Mouse (Mus musculus) right cerebral cortex, postnatal 4 days (tissue): Measurements from ENCODE around the gene Ccl3.

Source experiments
- DNase-seq: peaks from one replicate; pipeline ENCODE4 v3.0.0-alpha.2; 2022

Gene Ccl3

DNA sequence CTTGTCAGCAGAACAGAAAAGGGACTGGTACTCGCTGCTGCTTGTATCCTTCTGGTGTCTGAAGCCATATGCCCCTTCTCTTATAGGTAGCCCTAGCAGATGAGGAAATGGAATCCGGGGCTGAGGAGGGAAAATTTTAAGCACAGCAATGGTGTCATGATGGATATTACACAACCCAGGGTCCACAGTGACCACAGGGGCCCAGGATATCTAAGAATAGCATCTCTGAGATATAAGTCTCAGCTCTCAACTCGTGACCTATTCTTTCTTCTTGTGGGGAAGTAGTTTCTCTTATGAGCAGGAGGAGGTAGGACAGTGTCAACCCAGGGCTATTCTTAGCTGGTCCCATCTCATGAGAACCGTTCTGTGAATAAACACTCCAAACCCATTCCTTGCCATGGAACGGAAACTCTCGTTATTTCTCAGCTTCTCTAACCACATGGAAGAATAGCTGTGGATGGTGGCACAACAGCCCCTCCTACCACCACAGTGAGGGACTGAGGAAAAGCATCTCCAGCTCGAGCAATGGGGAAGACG, at the start of gene Ccl3:
Gene Ccl3, minus strand, starts transcription at position 51 of the 537 bp plus-strand sequence.
- no peak for DNase-seq

DNA sequence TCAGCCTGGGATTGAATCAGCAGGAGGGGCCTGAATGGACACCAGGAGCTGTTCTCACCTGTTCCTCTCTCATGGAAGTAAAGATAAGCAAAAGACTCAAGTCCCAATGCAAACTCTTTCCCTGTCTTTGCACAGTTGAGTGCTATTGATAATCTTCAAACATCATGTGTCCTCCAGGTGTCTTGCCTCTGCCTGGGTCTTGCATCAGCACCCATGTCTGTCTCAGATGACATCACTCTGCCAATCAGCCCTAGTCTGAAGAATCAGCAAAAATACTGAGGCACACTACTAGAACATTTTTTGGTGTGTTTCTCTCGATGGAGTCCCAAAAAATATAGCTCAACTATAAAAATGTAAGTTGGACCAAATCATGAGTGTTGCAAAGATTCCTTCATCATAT, 42.9 kb upstream of the Ccl3 start:
- DNase-seq, result no peak

- no peak for DNase-seq
These were observed 40.8 kb upstream of the Ccl3 start for GRCm38 (mm10) chr11:83689918-83690317.

- DNase-seq, result no peak
These were observed 26.5 kb upstream of the Ccl3 start for GRCm38 (mm10) chr11:83675665-83676064.

DNA sequence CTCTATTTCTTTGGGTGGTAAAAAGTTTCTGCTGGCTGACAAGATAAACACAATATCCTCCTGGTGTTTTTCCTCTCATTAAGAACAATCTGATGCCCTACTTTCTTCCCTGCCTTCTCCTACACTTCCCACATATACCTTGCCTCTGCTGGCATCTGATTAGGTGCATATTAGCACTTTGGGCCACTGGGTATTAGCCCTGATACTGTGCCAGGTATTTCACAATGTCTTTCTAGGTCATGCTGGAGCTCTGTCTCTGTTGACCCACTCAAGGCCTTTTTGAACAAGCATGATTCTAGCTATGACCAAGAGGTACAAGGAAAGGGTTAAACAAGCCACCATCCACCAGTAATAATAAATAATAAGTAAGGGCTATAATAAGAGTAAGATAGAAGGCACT, 22.6 kb upstream of the Ccl3 start:
- no peak for DNase-seq

DNA sequence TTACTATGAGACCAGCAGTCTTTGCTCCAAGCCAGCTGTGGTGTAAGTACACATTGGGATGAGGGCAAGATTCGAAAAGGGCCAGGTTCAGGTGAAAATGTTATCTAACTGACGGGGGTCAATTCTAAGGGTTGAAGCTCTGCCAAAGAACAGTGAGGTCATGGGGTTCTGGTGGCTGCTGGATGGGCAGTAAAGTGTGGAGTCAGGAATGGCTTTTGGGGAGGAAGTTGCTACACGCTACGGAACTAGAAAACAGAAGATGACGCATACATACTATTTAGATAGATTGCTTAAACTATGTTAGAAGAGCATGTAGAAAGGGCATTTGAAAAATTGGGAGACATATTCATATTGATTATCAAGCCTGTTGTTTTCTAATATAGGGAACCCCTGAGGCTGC, 14.4 kb upstream of the Ccl3 start:
- DNase-seq, result no peak

DNA sequence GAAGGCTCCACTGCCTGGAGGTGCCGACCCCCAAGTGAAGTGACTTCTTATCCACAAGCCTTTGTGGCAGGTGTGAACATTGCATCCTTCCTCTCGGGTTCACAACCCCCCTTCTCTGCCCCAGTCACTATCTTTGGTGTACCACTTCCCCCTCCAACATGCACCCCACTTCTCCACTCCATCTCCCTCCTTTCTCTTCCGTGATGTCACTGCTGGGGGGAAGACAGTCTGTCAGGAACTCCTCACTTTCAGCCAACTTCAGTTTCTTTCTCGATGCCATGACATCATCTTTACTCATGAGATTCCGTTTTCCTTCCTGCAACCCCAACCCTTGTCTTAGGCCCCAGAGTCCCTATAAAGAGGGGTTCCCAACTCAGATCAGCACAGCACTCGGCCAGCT, 13.0 kb upstream of the Ccl3 start, which contains the start of gene Ccl4:
Gene Ccl4, plus strand, starts transcription at position 381 of the 400 bp plus-strand sequence.
- DNase-seq, result no peak

DNA sequence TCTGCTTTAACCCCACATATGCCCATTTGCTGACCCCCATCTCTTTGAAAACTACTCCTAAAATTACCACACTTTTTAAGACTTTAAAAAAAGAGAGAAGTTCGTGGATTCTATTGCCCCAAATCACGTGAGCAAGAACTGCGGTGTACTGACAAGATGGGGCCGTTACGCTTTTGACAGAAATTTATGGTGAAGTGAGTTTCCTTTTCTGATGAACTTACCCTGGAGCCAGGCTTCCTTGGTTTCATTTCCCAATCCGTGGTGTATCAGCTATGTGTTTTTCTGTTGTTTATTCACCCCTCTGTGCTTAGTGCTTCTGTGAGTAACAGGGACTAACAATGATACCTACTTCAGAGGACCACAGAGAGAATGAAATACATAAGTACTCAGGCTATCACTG, 9.6 kb upstream of the Ccl3 start:
- DNase-seq, result no peak

DNA sequence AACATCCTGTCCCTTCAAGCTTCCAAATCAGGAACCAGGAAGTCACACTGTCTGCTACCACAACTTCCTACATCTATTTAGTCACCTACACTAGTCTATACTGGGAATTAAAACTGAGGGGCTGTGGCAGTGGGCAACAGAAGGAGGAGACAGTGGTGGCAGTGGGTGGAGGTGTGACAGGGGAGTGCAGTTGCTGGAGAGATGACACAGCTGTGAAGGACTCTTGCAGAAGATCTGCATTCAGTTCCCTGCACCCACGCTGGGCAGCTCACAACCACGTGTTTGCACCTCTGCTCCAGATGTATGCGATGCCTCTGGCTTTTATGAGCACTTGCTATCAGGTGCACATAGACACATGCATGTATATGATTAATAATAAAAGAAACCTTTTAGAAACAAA, 8.4 kb upstream of the Ccl3 start:
- no peak for DNase-seq

GRCm38 (mm10) chr11:83654606-83655005, 5.5 kb upstream of the Ccl3 start:
- no peak for DNase-seq

DNA sequence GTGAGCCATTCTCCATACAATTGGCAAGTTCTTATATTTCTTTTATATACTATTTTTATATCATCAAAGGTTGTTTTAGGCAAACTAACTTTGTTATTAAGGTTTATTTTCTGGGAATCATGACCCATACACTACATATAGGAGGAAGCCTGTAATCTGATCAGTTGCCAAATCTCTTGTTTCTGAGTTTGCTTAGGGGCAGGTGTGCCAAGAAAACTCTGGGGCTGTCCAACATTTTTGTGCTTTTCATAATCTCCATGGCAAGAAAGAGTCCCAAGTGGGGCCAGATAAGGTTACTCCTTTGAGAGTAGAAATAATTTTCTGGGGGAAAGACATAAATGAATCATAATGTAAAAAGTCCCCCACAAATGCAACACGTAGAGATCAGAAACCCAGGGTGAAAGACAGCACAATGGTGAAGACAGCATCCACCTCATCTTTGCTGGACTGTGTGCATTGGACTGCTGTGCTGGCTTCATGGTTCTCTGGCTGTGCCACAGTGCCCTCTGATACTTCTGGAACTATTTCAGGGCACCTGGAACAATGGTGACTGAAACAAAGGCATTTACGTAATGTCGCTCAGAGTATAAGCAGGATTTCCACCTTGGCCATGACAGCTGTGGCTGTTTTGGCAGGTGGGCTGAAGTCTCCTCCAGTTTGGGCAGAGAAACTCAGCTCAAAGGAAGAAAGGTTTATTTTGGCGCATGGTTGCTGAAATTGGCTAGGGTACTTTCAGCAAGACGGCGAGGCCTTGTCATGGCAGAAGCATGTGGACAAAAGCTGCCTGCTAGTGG, 2.6 kb downstream of the Ccl3 start:
- DNase-seq, result no peak

DNA sequence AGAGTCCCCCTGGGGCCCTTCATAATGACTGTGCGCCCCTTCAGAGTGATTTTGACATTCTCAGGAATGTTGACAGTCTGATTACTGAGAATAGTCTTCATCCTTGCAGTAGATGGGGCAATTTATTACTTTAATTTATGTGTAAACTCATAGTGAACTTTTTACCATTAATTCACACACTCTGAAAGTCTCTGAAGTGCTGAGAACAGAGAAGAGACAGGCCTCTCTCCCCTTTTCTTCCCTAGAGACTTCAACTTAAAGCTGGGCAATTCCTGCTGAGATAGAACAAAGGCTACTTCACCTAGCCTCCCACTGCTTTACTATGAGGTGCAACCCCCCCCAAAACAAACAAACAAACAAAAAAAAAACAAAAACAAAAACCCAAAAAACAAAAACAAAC, 3.6 kb downstream of the Ccl3 start, which contains the start of gene Rpl9-ps1:
Gene Rpl9-ps1, minus strand, starts transcription at position 101 of the 400 bp plus-strand sequence.
- no peak for DNase-seq

GRCm38 (mm10) chr11:83641216-83641615, 7.9 kb downstream of the Ccl3 start:
- no peak for DNase-seq

- no peak for DNase-seq
These were observed 9.0 kb downstream of the Ccl3 start for GRCm38 (mm10) chr11:83640141-83640540.

- DNase-seq, result no peak
These were observed 9.6 kb downstream of the Ccl3 start for GRCm38 (mm10) chr11:83639533-83639932.

GRCm38 (mm10) chr11:83638934-83639333, 10.2 kb downstream of the Ccl3 start:
- DNase-seq, result no peak

DNA sequence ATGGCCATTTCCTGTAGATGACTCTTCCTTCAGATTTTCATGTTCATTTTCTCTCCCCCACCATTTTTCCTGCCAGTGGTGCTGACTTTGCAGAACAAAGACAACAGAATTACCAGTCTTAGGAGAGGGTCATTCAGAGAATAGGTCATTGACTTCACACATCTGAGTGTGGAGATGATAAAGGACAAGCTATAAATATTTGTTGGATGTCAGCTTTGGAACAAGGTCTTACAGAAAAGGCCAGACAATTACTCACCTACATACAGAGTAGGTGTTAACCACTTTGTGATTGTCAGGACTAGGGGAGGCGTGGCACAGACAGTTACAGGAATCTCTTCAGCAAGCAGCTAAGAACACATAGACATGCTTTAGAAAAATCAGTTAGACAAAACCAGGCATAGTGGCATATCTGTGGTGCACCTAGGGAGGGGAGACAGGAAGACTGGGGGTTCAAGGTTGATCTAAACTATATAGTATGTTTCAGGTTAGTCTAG, 12.4 kb downstream of the Ccl3 start:
- no peak for DNase-seq

DNA sequence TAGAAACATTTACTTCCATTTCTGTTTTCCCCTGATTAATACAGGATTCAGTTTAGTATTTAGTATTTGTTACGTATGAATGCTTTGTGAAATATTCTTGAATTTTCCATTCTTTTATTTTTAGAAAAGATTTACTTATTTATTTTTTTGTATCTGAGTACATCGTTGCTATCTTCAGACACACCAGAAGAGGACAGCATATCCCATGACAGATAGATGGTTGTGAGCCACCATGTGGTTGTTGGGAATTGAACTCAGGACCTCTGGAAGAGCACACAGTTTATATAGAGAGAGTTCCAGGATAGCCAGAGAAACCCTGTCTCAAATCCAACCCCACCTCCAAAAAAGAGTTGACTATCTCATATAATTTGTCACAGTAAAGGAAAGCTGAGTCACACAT, 14.3 kb downstream of the Ccl3 start:
- no peak for DNase-seq

DNA sequence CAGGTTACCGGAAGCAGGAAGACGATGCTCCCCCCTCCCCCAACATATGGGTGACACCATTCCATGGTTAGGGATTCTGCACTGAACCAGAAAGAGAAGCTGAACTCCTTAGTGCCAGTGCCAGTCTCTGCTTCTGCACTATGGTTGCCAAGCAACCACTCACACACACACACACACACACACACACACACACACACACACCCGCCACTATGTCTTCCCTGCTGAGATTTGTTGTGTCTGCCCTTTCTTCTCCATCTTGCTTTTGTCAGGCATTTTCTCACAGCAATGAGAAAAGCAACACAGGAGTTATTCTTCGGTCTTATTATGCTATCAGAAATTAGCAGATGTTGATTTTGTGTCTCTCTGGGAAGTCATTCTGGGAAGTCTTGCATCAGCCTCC, 14.7 kb downstream of the Ccl3 start:
- DNase-seq, result peak; percentile 30

DNA sequence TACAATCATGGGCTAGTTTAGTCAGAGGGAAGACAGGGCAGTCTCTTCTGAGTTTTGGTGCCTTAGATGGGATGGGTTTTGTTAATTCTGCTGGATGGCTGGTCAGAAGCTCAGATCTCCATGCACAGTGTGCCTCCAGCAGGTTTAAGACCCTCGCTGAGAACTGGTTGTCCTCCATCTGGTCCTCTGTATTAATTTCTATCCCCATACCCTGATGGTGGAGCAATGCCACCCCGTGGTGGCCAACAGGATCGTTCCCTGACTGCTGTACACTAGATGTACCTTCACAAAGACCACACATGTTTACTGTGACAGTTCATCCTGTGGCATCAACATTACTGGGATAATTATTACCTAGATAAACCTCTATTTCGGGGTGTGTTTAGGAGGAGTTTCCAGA, 16.4 kb downstream of the Ccl3 start:
- no peak for DNase-seq

- no peak for DNase-seq
These were observed 18.1 kb downstream of the Ccl3 start for GRCm38 (mm10) chr11:83631065-83631464.

DNA sequence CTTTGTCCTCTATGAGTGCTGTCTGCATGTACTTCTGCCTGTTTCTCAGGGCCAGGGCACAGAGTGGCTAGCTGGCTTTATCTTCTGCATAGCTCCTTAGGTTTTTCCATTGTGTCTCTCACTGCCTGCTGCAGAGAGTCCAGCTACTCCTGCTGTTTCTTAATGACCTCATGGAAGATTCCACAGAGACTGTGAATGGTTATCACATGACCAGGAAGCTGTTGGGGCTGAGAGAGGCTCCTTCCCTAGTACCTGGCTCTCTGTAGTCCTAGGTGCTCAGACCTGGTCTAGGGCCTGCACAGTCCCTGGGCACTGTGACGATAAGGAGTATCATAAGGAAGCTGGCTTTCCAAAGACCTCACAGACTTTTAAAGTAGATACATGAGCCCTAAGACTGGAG, 18.5 kb downstream of the Ccl3 start:
- no peak for DNase-seq

- DNase-seq, result no peak
These were observed 20.3 kb downstream of the Ccl3 start for GRCm38 (mm10) chr11:83628808-83629207.

DNA sequence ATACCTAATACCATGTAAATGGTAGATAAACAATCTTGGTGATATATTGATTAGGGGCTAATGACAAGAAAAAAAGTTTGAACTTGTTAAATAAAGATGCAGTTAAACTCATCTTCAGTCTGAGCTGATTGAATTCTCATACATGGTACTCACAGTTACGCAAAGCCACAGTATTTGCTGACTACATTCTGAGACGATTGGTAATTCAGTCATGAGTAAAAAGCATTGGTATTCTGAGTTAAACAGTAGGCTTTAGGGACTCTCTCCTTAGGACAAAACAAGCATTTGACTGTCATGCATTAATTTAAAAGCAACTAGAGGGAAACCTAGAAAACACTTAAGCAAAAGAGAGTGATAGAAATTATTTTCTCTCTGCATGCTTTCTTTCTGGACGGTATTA, 25.6 kb downstream of the Ccl3 start:
- DNase-seq, result no peak

GRCm38 (mm10) chr11:83619037-83619436, 30.1 kb downstream of the Ccl3 start:
- DNase-seq, result no peak
